Mouse (Mus musculus) MEL (cell line): ENCODE data around the gene Ddx28. TPM values are rescaled to one million over a fixed set of nuclear protein-coding genes. Genes with fewer than 3 reads are reported as not detected.

ENCODE experiments used
- DNase-seq: peaks from one replicate; pipeline ENCODE4 v3.0.0; 2011; ENCODE audit warnings: low read depth, low spot score
- H3K27ac ChIP-seq: 2 replicates; pipeline ENCODE4 v1.5.1; 2012; ENCODE audit warnings: low read depth, mild to moderate bottlenecking, control low read depth, low read length, moderate library complexity; ENCODE audit not compliant: control insufficient read depth
- H3K27me3 ChIP-seq, 2 experiments: fragments of 150-350 bp in 1 of 2; sonication (generic) in 1 of 2; 2 replicates each; pipeline ENCODE4 v1.6.1; 2012; ENCODE audit warnings: low read length in 2 of 2, mild to moderate bottlenecking in 2 of 2, improper control_type of control experiment in 1 of 2, moderate library complexity in 1 of 2; ENCODE audit not compliant: insufficient read depth in 2 of 2, control insufficient read depth in 1 of 2
- H3K36me3 ChIP-seq, 2 experiments: 2 replicates each; pipeline ENCODE4 v1.6.1; 2012 to 2014; ENCODE audit warnings: low read length in 2 of 2, improper control_type of control experiment in 1 of 2, inconsistent platforms in 1 of 2, mild to moderate bottlenecking in 1 of 2; ENCODE audit not compliant: insufficient read depth in 2 of 2, control insufficient read depth in 1 of 2
- H3K4me1 ChIP-seq, 2 experiments: fragments of 150-350 bp in 1 of 2; sonication (generic) in 1 of 2; 2 replicates each; pipeline ENCODE4 v1.6.1; 2012; ENCODE audit warnings: low read length in 2 of 2, improper control_type of control experiment in 1 of 2, mild to moderate bottlenecking in 1 of 2; ENCODE audit not compliant: insufficient read depth in 2 of 2, control insufficient read depth in 1 of 2
- H3K4me3 ChIP-seq, 2 experiments: fragments of 150-350 bp in 1 of 2; sonication (generic) in 1 of 2; 2 replicates each; pipeline ENCODE4 v1.5.1; 2012; ENCODE audit warnings: low read depth in 2 of 2, low read length in 2 of 2, mild to moderate bottlenecking in 2 of 2, moderate library complexity in 2 of 2, control low read depth in 1 of 2, improper control_type of control experiment in 1 of 2; ENCODE audit not compliant: control insufficient read depth in 1 of 2, insufficient read depth in 1 of 2
- H3K79me2 ChIP-seq: 2 replicates; pipeline ENCODE4 v1.6.1; 2012; ENCODE audit warnings: mild to moderate bottlenecking, low read length, moderate library complexity; ENCODE audit not compliant: control insufficient read depth, poor library complexity, insufficient read depth
- H3K9ac ChIP-seq: 2 replicates; pipeline ENCODE4 v1.6.1; 2012; ENCODE audit warnings: low read depth, mild to moderate bottlenecking, control low read depth, low read length, moderate library complexity; ENCODE audit not compliant: control insufficient read depth, poor library complexity, severe bottlenecking
- H3K9me3 ChIP-seq: fragments of 150-350 bp; sonication (generic); replicated peaks from 2 replicates; pipeline ENCODE4 v1.6.1; 2012; ENCODE audit warnings: mild to moderate bottlenecking, low read length, improper control_type of control experiment, moderate library complexity; ENCODE audit not compliant: insufficient read depth
- BHLHE40 ChIP-seq: IDR thresholded peaks from 2 replicates; pipeline ENCODE4 v1.6.1; 2012; ENCODE audit warnings: low read depth, mild to moderate bottlenecking, inconsistent platforms, low read length, improper control_type of control experiment, borderline replicate concordance
- CHD2 ChIP-seq: IDR thresholded peaks from 2 replicates; pipeline ENCODE4 v1.6.1; 2011; ENCODE audit warnings: low read length, improper control_type of control experiment
- CTCF ChIP-seq, 3 experiments: IDR thresholded peaks in 2 of 3; conservative IDR thresholded peaks in 1 of 3; 2 replicates each; pipeline ENCODE4 v1.5.1; 2011 to 2012; ENCODE audit warnings: low read length in 3 of 3, low read depth in 2 of 3, mild to moderate bottlenecking in 2 of 3, improper control_type of control experiment in 1 of 3, inconsistent platforms in 1 of 3, mixed read lengths in 1 of 3, moderate library complexity in 1 of 3; ENCODE audit not compliant: control insufficient read depth in 1 of 3, insufficient read depth in 1 of 3, poor library complexity in 1 of 3, severe bottlenecking in 1 of 3
- E2F4 ChIP-seq: IDR thresholded peaks from 2 replicates; pipeline ENCODE4 v1.6.1; 2011; ENCODE audit warnings: low read depth, low read length, improper control_type of control experiment, borderline replicate concordance
- ELF1 ChIP-seq: IDR thresholded peaks from 2 replicates; pipeline ENCODE4 v1.6.1; 2014; ENCODE audit warnings: low read depth, mild to moderate bottlenecking, inconsistent platforms, low read length, improper control_type of control experiment, moderate library complexity
- ETS1 ChIP-seq: IDR thresholded peaks from 2 replicates; pipeline ENCODE4 v1.6.1; 2012; ENCODE audit warnings: low read depth, mild to moderate bottlenecking, inconsistent platforms, low read length, improper control_type of control experiment, moderate library complexity
- JUND ChIP-seq: IDR thresholded peaks from 2 replicates; pipeline ENCODE4 v1.6.1; 2011; ENCODE audit warnings: low read depth, mild to moderate bottlenecking, improper control_type of control experiment, low read length
- MAFK ChIP-seq: IDR thresholded peaks from 2 replicates; pipeline ENCODE4 v1.6.1; 2011; ENCODE audit warnings: low read depth, mild to moderate bottlenecking, low read length, improper control_type of control experiment, borderline replicate concordance
- MEF2A ChIP-seq: IDR thresholded peaks from 2 replicates; pipeline ENCODE4 v1.6.1; 2014; ENCODE audit warnings: low read depth, mild to moderate bottlenecking, inconsistent platforms, low read length, improper control_type of control experiment; ENCODE audit not compliant: poor library complexity, insufficient replicate concordance, severe bottlenecking; ENCODE audit errors: extremely low read depth
- NRF1 ChIP-seq: IDR thresholded peaks from 2 replicates; pipeline ENCODE4 v1.6.1; 2014; ENCODE audit warnings: low read depth, mild to moderate bottlenecking, inconsistent platforms, low read length, improper control_type of control experiment, moderate library complexity; ENCODE audit not compliant: poor library complexity, insufficient read depth, severe bottlenecking
- POLR2A ChIP-seq, 2 experiments: IDR thresholded peaks; 2 replicates each; pipeline ENCODE4 v1.6.1; 2011 to 2012; ENCODE audit warnings: low read length in 2 of 2, mild to moderate bottlenecking in 2 of 2, control low read depth in 1 of 2, improper control_type of control experiment in 1 of 2, low read depth in 1 of 2, moderate library complexity in 1 of 2; ENCODE audit not compliant: control insufficient read depth in 1 of 2, insufficient read depth in 1 of 2, poor library complexity in 1 of 2
- POLR2AphosphoS2 ChIP-seq: IDR thresholded peaks from 2 replicates; pipeline ENCODE4 v1.6.1; 2011; ENCODE audit warnings: low read length, improper control_type of control experiment
- SIN3A ChIP-seq: IDR thresholded peaks from 2 replicates; pipeline ENCODE4 v1.6.1; 2012; ENCODE audit warnings: low read length, improper control_type of control experiment, inconsistent platforms
- TBP ChIP-seq: IDR thresholded peaks from 2 replicates; pipeline ENCODE4 v1.8.0; 2011; ENCODE audit warnings: low read depth, low read length, improper control_type of control experiment
- ZMIZ1 ChIP-seq: IDR thresholded peaks from 2 replicates; pipeline ENCODE4 v1.6.1; 2012; ENCODE audit warnings: low read depth, mild to moderate bottlenecking, inconsistent platforms, low read length, improper control_type of control experiment, moderate library complexity
- ZNF384 ChIP-seq: IDR thresholded peaks from 2 replicates; pipeline ENCODE4 v1.6.1; 2012; ENCODE audit warnings: low read depth, mild to moderate bottlenecking, inconsistent platforms, low read length, improper control_type of control experiment
- polyA plus RNA-seq, 2 experiments: library from polyadenylated mRNA; stranded (reverse) in 1 of 2; unstranded in 1 of 2; fragments of >175 nt in 1 of 2; fragments of >200 nt in 1 of 2; gene quantifications; 2 replicates each; pipeline versions ENCODE4 v1.2.1 to v1.2.4; 2012; ENCODE audit warnings: low replicate concordance in 2 of 2, low read depth in 1 of 2; ENCODE audit not compliant: insufficient read length in 2 of 2, insufficient read depth in 1 of 2, missing spikeins in 1 of 2
- total RNA-seq: library from RNA; depleted of rRNA; stranded (reverse); fragments of 300-350 nt; gene quantifications from 2 replicates; pipeline ENCODE4 v1.2.3, GENCODE M21; 2012

Gene Ddx28
- total and polyA plus RNA-seq, 3 experiments = 21.8 to 29.9 TPM; not detected in 1

GRCm38 (mm10) chr8:105998971-105999370, 12.7 kb downstream of the Ddx28 start:
- H3K9ac ChIP-seq = no peak overlapping the region
- DNase-seq = no peak
- no peak overlapping the region for H3K4me3 ChIP-seq
- no peak for TF ChIP-seq ETS1
- TF ChIP-seq ZNF384 = no peak
- TF ChIP-seq TBP = no peak
- TF ChIP-seq E2F4 = no peak
- TF ChIP-seq MAFK = no peak
- no peak for TF ChIP-seq MEF2A
- TF ChIP-seq NRF1 = no peak
- TF ChIP-seq POLR2AphosphoS2 = no peak
- no peak for TF ChIP-seq CHD2
- no peak for TF ChIP-seq ELF1
- TF ChIP-seq JUND = no peak
- TF ChIP-seq BHLHE40 = no peak
- H3K27me3 ChIP-seq = no peaks in the 10 kb centered on the region
- no peak overlapping the region for H3K27ac ChIP-seq
- no peaks in the 10 kb centered on the region for H3K36me3 ChIP-seq
- H3K79me2 ChIP-seq = no peaks in the 10 kb centered on the region
- H3K4me1 ChIP-seq = peaks cover 2 to 13% of the 10 kb centered on the region in 2 experiments; a peak in 3 of 4 replicates
- no peaks in the 10 kb centered on the region for H3K9me3 ChIP-seq

DNA sequence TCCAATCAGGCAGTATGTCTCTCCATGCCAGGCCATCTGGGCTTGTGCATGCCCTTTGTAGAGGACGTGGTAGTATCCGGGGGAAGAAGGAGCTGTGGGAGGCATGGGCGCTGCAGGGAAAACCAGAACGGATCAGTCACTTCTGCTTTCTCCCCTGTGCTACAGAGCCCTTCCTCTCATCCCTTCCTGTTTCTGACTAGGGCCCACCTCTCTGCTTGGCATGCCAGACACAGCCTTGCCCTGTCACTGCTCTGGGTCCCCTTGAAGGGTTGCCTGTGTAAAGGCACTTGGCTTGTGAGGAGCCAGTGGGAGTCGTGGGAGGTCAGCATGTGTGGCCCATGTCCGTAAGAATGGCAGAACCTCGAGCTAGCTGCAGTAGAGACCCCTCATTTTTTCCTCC, 15.3 kb downstream of the Ddx28 start:
- TF ChIP-seq SIN3A = 0 out of 2 replicates have a peak, but pooled peaks have one; percentile 12
- TF ChIP-seq POLR2A (IDR thresholded peaks at IDR 0.05; ENCODE audit: control insufficient read depth in 1 of 2, insufficient read depth in 1 of 2, low read depth in 1 of 2, low read length in 2 of 2, poor library complexity in 1 of 2) = peak in 1 of 2 experiments; percentile 37; a peak in 1 of 4 replicates
- TF ChIP-seq CTCF (IDR thresholded peaks at IDR 0.05 in 2 of 3, conservative IDR thresholded peaks at IDR 0.05 in 1 of 3; ENCODE audit: control insufficient read depth in 1 of 3, insufficient read depth in 1 of 3, low read depth in 2 of 3, low read length in 3 of 3, poor library complexity in 1 of 3, severe bottlenecking in 1 of 3) = no peak
- no peak for TF ChIP-seq ZMIZ1
- TF ChIP-seq, all 39 proteins: peak for 2
- H3K27ac ChIP-seq = no peak overlapping the region
- H3K9ac ChIP-seq = peak overlapping the region; percentile 18
- no peaks in the 10 kb centered on the region for H3K9me3 ChIP-seq
- H3K27me3 ChIP-seq = no peaks in the 10 kb centered on the region
- DNase-seq = peak; percentile 82
- peak overlapping the region; percentile 4 to 18; a peak in 1 of 4 replicates for H3K4me3 ChIP-seq
- H3K36me3 ChIP-seq = no peaks in the 10 kb centered on the region
- H3K4me1 ChIP-seq = peaks cover 2 to 13% of the 10 kb centered on the region in 2 experiments; a peak in 3 of 4 replicates
- H3K79me2 ChIP-seq = no peaks in the 10 kb centered on the region
